Mouse (Mus musculus) gastrocnemius, postnatal 25 days (tissue): ENCODE data around the gene Inpp1. TPM values are rescaled to one million over a fixed set of nuclear protein-coding genes. Genes with fewer than 3 reads are reported as not detected.
"Not testable (repeated sequence)": the region's sequence is repeated elsewhere in the genome, so short reads cannot be mapped to it uniquely, and the experiment has no call there.

Experiments used
- DNase-seq: peaks from one replicate; pipeline ENCODE4 v3.0.0; 2022
- long read RNA-seq, 2 experiments: library from polyadenylated mRNA; stranded (forward); transcript quantifications; one replicate each; pipeline ENCODE4 v2.0.0; 2021
- total RNA-seq, 2 experiments: library from RNA; stranded (reverse); gene quantifications; 1 replicate in 1 of 2; 2 replicates in 1 of 2; pipeline ENCODE4 v1.2.3; 2021

Gene Inpp1
- total RNA-seq, result 1 to 10 TPM; 5.3 to 9.5 TPM
- long read RNA-seq, experiment 1, full-length matches to known transcripts, result 6 of 12 reads
- long read RNA-seq, experiment 1, partial matches to known transcripts, result 0 of 12 reads
- long read RNA-seq, experiment 1, other reads (novel, unspliced or antisense), result 6 of 12 reads
- long read RNA-seq, experiment 2, full-length matches to known transcripts, result 6 of 14 reads
- long read RNA-seq, experiment 2, partial matches to known transcripts, result 0 of 14 reads
- long read RNA-seq, experiment 2, other reads (novel, unspliced or antisense), result 8 of 14 reads

DNA sequence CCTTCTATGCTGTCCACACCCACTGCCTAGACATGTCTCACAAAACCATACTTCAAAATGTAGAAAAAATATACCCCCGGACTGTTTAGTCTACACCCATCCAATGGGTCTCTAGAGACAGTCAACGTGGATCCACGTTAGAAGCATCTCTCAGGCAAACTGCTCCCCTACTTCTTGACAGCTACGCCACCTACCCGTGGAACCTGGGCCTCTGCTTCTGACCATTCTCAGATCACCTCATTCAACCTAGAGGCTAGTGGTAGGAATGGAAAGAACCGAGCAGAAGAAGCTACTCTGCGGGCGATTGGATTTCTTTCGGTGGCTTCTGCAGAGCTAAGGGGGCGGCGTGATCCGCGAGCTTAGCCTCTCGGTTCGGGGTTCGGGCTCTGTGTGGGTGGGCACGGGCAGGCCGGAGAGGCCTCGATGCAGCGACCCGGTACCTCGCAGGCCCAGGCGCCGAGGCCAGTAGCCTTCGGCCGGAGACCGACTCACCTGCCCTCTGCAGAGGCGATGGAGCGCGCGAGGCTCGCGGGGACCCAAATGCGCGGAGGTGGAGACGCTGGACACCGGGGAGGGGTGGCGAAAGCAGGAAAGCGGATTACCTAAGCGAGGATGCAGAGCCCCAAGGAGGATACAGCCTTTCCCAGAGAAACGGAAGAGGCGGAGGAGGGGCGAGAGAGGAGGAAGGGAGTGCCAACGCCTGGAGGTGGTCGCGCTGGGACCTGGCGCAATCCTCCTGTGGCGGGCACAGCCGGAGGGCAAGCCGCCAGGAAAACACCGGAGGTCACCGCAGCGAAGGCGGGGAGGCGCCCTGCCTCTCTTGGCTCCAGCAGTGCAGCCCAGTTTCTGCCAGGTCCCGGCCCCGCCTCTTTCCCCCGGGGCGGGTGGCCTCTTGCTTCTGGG lies at the start of gene Inpp1:
Gene Inpp1, minus strand, starts transcription at position 779 of the 903 bp plus-strand sequence.
- peak; percentile 84 for DNase-seq

DNA sequence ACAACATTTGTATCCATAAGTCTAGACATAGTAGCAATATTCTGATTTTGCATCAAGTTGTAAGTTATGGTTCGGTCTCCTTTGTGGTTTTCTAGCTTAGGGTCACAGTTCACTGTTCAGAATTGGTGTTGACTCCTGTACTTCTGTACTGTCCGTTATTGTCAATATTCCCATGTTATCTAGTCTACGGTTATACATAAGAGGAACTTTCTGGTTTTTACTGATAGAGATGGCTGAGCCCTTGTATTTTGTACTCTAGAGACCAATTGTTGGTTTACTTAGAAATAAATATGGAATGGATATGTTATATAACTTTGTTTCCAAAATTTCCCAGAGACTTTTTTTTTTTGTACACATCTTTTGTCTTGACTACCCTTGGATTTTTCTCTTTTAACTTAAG lies 48.5 kb upstream of the Inpp1 start:
- no peak for DNase-seq

DNA sequence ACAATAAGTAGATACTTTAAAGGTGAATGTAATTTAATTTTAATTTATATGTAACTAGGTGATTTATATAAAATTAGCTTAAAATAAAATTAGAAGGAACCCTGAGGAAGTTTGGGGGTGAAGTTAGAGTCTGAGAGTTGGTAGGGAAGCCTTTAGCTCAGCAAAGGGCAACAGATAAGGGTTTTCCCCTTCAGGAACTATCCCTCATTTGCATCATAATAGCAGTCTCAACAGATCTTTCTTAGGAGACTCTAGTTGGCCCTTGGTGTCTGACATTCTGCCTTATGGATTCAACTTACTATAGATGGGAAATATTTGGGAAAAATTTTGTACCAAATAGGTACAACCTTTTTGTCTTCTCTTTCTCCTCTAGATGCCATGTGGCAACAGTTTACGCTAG lies 46.7 kb upstream of the Inpp1 start:
- no peak for DNase-seq

GRCm38 (mm10) chr1:52855904-52856601 lies 38.6 kb upstream of the Inpp1 start:
- no peak for DNase-seq

GRCm38 (mm10) chr1:52854029-52854428 lies 36.5 kb upstream of the Inpp1 start:
- not testable (repeated sequence) for DNase-seq

GRCm38 (mm10) chr1:52849422-52849821 lies 31.9 kb upstream of the Inpp1 start:
- no peak for DNase-seq

- no peak for DNase-seq
Observed at GRCm38 (mm10) chr1:52846556-52846955, 29.1 kb upstream of the Inpp1 start.

- DNase-seq, result peak; percentile 100
Observed at GRCm38 (mm10) chr1:52844782-52845665, 27.5 kb upstream of the Inpp1 start, which contains the start of gene Hibch. TSS of gene Hibch (plus strand) at chr1:52844929.

DNA sequence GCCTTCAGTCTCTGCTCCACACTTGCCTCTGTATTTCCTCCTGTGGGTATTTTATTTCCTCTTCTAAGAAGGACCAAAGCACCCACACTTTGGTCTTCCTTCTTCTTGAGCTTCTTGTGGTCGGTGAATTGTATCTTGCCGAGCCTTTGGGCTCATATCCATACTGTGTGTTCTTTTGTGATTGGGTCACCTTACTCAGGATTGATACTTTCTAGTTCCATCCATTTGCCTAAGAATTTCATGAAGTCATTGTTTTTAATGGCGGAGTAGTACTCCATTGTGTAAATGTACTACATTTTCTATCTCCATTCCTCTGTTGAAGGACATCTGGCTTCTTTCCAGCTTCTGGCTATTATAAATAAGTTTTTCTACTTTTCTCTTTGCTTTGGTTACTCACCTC lies 26.9 kb upstream of the Inpp1 start:
- no peak for DNase-seq

DNA sequence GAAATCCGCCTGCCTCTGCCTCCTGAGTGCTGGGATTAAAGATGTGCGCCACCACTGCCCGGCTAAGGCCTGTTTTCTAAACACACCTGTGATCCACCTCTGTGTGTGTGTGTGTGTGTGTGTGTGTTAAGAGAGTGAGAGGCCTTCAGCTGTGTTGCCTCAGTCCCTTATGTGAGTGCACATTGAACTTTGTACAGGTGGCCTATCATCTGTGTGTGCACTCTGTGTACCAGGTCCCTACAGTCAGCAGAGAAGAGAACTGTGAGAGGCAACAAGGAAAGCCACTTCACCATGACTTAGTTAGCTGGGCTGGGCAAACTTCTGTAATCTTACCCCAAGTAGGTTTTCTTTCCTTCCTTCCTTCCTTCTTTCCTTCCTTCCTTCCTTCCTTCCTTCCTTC lies 21.6 kb upstream of the Inpp1 start:
- no peak for DNase-seq

DNA sequence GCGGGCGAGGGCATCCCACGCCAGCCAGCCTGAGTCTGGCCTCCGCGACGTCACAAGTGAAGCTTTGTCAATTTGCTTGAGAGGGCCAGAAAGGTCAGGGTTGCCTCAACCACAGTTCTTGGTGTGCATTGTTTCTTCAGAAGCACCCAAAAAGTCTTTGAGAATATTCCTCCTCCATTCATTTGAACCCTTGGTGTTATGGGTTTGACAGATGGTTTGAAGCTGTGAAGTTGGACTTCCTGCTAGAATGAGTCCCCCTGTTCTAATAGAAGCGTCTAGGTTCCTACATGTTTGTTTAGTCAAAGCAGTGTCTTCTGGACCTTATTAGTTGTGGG lies 292 bp upstream of the Inpp1 start:
- no peak for DNase-seq

DNA sequence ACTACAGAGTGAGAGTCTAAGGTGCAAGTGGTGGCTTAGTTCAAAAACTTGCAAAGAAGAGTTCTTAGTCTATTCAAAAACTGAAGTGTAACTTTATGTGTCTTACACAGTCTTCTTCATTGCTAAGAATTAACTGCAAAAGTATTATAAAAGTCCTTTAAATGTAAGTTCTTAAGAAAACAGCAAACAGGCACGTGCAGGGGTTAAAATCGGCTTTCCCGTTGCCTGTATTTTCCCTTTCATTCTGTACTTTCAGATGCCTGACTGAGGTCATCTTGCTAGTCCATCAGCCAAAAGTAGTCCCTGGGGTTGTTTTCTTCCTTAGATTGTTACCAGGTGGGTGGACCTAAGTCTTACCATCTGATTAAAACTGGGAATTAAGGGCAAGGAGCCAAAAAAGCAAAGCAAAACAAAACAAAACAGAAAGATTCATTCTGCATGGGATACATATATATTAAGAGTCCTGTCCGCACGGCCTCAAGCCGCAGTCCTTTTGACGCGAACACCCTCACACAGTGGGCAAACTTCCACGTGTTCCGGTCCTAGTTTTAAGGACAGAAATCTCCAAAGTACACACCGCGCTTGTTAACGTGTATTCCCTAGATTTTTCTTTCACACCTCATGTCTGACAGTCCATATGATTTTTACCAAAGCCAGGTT lies 1.1 kb downstream of the Inpp1 start:
- DNase-seq, result peak; percentile 18

DNA sequence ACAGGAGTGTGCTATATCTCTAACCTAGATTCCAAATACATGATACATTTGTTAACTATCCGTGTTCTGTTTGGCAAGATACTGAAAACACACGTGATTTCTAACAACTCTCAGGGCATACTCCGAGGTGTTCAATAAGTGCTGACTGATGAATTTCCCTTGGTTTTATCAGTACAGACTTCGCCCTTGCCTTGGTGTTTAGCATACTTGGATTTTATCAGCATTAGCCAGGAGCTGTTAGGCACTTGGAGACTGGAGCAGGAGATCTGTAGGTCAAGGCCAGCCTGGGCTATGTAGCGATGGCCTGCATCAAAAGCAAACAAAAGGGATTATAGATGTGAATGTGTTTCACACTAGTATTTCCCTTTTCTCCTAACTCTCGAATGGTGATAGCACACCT lies 9.0 kb downstream of the Inpp1 start:
- DNase-seq, result no peak

GRCm38 (mm10) chr1:52805041-52805440 lies 12.4 kb downstream of the Inpp1 start:
- DNase-seq, result no peak

DNA sequence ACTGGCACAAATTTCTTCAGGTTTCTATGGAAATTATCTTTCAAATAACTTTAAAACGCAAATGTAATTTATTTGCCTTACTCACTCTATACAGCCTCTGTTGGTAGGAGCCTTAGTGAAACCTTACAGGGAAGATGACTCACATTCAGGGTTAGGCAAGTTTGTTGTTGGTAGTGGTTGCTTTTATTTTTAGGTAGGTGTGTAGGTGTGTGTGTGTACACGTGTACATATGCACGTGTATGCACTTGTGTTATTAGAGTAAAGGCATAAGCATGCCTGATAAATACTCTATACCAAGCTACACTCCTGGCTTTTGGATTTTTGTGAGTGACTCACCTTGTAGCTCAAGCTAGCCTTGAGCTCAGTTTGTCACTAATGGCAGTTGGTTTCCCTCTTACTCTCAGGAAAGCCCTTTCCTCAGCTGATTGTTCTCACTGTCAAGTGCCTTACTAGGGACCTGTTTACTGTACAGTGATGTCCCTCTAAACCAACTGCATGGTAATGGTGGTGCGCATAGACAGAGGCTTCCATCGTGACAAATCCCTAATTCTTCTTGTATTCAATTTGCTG lies 15.0 kb downstream of the Inpp1 start:
- no peak for DNase-seq

DNA sequence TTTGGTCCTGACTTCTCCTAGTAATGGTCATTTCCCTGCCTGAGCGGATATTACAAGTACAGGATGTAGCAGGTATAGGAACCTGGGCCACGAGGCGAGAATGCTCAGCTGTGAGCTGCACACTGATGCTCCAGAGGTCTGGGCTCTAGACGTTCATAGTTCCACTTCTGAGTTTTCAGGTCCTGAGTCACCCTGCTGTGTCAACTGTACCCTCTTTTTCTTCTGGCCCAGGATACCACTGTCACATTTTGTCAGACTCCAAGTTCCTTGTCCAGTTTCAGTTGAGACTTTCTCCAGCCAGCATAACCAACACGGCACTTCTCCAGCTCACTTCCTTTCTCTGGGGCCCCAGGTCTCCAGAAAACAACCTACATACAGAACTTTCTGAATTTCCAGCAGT lies 15.8 kb downstream of the Inpp1 start:
- no peak for DNase-seq

DNA sequence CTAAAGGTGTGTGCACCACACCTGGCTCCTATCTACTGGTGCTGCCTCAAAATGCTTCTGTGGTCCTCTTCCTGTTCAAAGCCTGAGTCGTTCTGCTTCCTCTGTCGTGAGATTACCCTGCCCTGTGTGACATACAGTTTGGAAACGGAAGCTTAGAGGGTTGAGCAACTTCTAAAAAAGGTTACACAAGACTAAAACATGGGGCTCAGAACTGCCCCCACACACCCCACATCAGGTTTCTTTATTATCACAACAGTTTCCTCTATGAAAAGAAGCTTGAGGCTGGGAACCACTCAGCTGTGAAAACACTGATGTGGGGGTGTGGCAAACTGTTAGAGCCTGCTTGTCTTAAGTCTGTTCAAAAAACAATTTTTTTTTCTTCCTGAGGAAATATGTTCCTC lies 17.1 kb downstream of the Inpp1 start:
- DNase-seq, result no peak

- DNase-seq, result no peak
Observed at GRCm38 (mm10) chr1:52799772-52800171, 17.7 kb downstream of the Inpp1 start.

DNA sequence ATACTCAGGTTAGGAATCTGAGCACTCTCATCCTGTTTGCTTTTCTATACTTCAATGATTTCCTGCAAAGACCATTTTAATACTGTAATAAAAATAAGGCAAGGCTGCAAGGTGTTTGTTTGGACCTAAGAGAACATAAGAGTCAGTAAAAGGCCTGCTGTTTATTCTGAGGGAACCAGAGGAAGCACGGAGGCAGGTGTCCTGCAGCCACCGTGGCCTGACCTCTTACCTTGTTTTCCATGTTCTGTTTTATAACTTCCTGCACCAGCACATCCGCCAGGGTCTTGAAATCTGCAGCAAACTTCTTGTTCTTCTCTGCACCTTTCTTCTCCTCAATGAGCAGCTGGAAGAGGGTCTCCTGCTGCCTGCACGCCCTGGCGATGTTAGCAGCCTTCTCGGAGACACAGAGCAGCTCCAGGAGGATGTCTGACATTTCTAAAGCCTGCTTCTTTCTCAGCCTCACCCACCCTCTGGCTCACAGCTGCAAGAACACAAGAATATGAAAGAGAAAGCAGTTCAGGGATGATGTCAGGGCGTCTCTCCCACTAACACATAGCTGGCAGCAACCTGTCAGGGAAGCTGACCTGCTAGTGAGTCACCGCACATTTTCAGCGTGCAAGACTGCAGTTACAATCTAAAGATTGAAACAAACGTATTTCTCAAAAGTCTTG lies 18.3 kb downstream of the Inpp1 start:
- DNase-seq, result peak; percentile 19

- DNase-seq, result no peak
Observed at GRCm38 (mm10) chr1:52795927-52796326, 21.6 kb downstream of the Inpp1 start.
